Mouse (Mus musculus) kidney, adult 2 months (tissue): Measurements from ENCODE around the gene Hes3. TPM values are rescaled to one million over a fixed set of nuclear protein-coding genes. Genes with fewer than 3 reads are reported as not detected.

Source experiments
- DNase-seq: peaks from one replicate; pipeline ENCODE4 v3.0.0; 2021
- H3K27ac ChIP-seq: fragments of 200-500 bp; 2 replicates; pipeline ENCODE4 v1.5.1; 2012; ENCODE audit warnings: low read depth, low read length, control low read depth, inconsistent platforms; ENCODE audit not compliant: insufficient read depth
- H3K27me3 ChIP-seq: fragments of 200-500 bp; replicated peaks from 2 replicates; pipeline ENCODE4 v1.6.1; 2012; ENCODE audit warnings: mild to moderate bottlenecking, moderate library complexity, low read length, inconsistent platforms; ENCODE audit not compliant: control insufficient read depth, insufficient read depth
- H3K36me3 ChIP-seq: fragments of 200-500 bp; 2 replicates; pipeline ENCODE4 v1.6.1; 2012; ENCODE audit warnings: mild to moderate bottlenecking, moderate library complexity, low read length, inconsistent platforms; ENCODE audit not compliant: control insufficient read depth, insufficient read depth
- H3K4me1 ChIP-seq: fragments of 200-500 bp; 2 replicates; pipeline ENCODE4 v1.6.1; 2011; ENCODE audit warnings: low read length; ENCODE audit not compliant: control insufficient read depth, insufficient read depth
- H3K4me3 ChIP-seq: fragments of 200-500 bp; 2 replicates; pipeline ENCODE4 v1.5.1; 2011; ENCODE audit warnings: mild to moderate bottlenecking, low read depth, low read length, control low read depth; ENCODE audit not compliant: insufficient read depth
- CTCF ChIP-seq: fragments of 200-500 bp; conservative IDR thresholded peaks from 2 replicates; pipeline ENCODE4 v1.5.1; 2011; ENCODE audit warnings: low read depth, mild to moderate bottlenecking, control low read depth, low read length, moderate library complexity, mixed read lengths; ENCODE audit not compliant: insufficient read depth, insufficient read length
- POLR2A ChIP-seq: fragments of 200-500 bp; IDR thresholded peaks from one replicate; pipeline ENCODE4 v1.6.1; 2011; ENCODE audit warnings: low read depth, low read length, control low read depth
- WGBS: fragments of 180-500 bp; shearing (Covaris S2); methylation state at CpG from one replicate; pipeline ENCODE4 v1.1.7; 2018; 5-methylcytosine and 5-hydroxymethylcytosine counted together
- polyA plus RNA-seq: library from polyadenylated mRNA; depleted of rRNA; stranded (reverse); fragments of >200 nt; gene quantifications from 2 replicates; pipeline ENCODE4 v1.2.3, GENCODE M21; 2012

Gene Hes3
- polyA plus RNA-seq, 1 experiment = not detected

- TF ChIP-seq POLR2A (no peak), CTCF (peak; percentile 31; the same call in 1 of the 2 replicates)
- WGBS = 94% methylated on average over 9 of the region's 9 CpGs
- no peaks in the 10 kb centered on the region for H3K36me3 ChIP-seq
- peaks cover 9% of the 10 kb centered on the region for H3K4me1 ChIP-seq
- no peak for DNase-seq
- H3K4me3 ChIP-seq = no peak overlapping the region
- H3K27me3 ChIP-seq = no peaks in the 10 kb centered on the region
- H3K27ac ChIP-seq = no peak overlapping the region
Measured at GRCm38 (mm10) chr4:152264867-152265568, 26.4 kb downstream of the Hes3 start.

GRCm38 (mm10) chr4:152264177-152264530 is 27.3 kb downstream of the Hes3 start:
- Histone ChIP-seq H3K4me3 (no peak overlapping the region), H3K27me3 (no peaks in the 10 kb centered on the region), H3K36me3 (no peaks in the 10 kb centered on the region), H3K4me1 (peaks cover 9% of the 10 kb centered on the region), H3K27ac (no peak overlapping the region)
- no peak for TF ChIP-seq POLR2A
- TF ChIP-seq CTCF = no peak
- DNase-seq = peak; percentile 65
- WGBS = 31% methylated on average over 4 of the region's 4 CpGs

GRCm38 (mm10) chr4:152263512-152264176 is 27.8 kb downstream of the Hes3 start:
- DNase-seq = peak; percentile 61
- H3K4me1 ChIP-seq = peaks cover 9% of the 10 kb centered on the region
- TF ChIP-seq POLR2A (no peak), CTCF (no peak)
- no peak overlapping the region for H3K4me3 ChIP-seq
- WGBS = 39% methylated on average over 10 of the region's 10 CpGs
- H3K27ac ChIP-seq = no peak overlapping the region
- no peaks in the 10 kb centered on the region for H3K36me3 ChIP-seq
- no peaks in the 10 kb centered on the region for H3K27me3 ChIP-seq

DNA sequence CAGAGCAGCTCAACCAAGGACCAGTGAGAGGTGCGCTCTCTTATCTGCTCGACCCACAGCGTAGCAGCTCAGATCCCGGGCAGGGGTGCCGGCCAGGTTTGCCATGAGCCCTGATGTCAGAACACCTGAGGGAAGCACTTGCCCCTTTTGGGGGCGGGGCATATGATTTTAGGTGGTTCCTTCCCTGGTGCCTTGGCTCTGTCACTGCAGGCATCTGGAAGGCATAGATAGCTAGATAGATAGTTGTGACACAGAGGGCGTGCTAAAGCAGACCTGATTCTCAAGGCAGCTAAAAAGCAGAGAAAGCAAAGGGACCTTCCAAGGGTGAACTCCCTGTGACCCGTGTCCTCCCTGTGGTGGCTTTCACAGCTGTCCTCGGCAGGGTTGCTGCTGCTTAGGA is 28.4 kb downstream of the Hes3 start:
- H3K27me3 ChIP-seq = no peaks in the 10 kb centered on the region
- TF ChIP-seq POLR2A = no peak
- no peak for TF ChIP-seq CTCF
- no peak overlapping the region for H3K27ac ChIP-seq
- no peak for DNase-seq
- no peaks in the 10 kb centered on the region for H3K36me3 ChIP-seq
- no peak overlapping the region for H3K4me3 ChIP-seq
- H3K4me1 ChIP-seq = peaks cover 9% of the 10 kb centered on the region
- 77% methylated on average over 9 of the region's 9 CpGs for WGBS

GRCm38 (mm10) chr4:152262187-152262586 is 29.3 kb downstream of the Hes3 start:
- H3K27me3 ChIP-seq = no peaks in the 10 kb centered on the region
- TF ChIP-seq CTCF = no peak
- TF ChIP-seq POLR2A = no peak
- peaks cover 9% of the 10 kb centered on the region for H3K4me1 ChIP-seq
- 59% methylated on average over 9 of the region's 9 CpGs for WGBS
- H3K36me3 ChIP-seq = no peaks in the 10 kb centered on the region
- no peak for DNase-seq
- no peak overlapping the region for H3K4me3 ChIP-seq
- no peak overlapping the region for H3K27ac ChIP-seq

- Histone ChIP-seq H3K36me3 (no peaks in the 10 kb centered on the region), H3K27me3 (no peaks in the 10 kb centered on the region), H3K27ac (no peak overlapping the region), H3K4me3 (no peak overlapping the region), H3K4me1 (peaks cover 9% of the 10 kb centered on the region)
- DNase-seq = no peak
- 93% methylated on average over 8 of the region's 8 CpGs for WGBS
- TF ChIP-seq CTCF (no peak), POLR2A (no peak)
Measured at GRCm38 (mm10) chr4:152260451-152260850, 31.0 kb downstream of the Hes3 start.

DNA sequence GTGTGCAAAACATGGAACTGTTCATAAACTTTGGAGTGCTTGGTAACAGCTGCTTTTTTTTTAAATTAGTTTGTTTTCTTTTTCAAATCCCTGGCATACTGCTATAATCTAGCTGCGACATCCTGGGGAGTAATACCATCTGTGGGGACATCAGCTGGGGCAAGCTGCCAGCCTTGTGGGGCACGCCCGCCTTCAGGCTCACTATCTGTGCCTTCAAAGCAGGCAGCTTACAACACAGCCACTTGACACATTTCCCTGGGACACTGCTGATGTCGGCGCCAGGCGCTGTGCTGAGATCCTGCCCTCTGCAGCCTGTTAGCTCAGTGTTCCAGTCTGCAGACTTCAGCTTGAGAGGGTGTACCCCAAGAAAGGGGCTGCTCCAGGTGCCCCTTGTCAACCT is 34.4 kb downstream of the Hes3 start:
- WGBS = 58% methylated on average over 6 of the region's 6 CpGs
- no peak overlapping the region for H3K4me3 ChIP-seq
- no peak for DNase-seq

More for the DNA sequence above, 34.4 kb downstream of the Hes3 start:
- H3K27me3 ChIP-seq = no peaks in the 10 kb centered on the region
- no peaks in the 10 kb centered on the region for H3K36me3 ChIP-seq
- no peak for TF ChIP-seq CTCF
- TF ChIP-seq POLR2A = no peak
- H3K27ac ChIP-seq = no peak overlapping the region
- H3K4me1 ChIP-seq = no peaks in the 10 kb centered on the region
